Mouse (Mus musculus) liver, postnatal 0 days (tissue): ENCODE measurements around the gene Pin1.

Experiments
- CTCF ChIP-seq: sonication (generic); IDR thresholded peaks from 2 replicates; pipeline ENCODE4 v1.5.1; 2016; ENCODE audit warnings: antibody characterized with exemption, low read depth
- EP300 ChIP-seq: IDR thresholded peaks from 2 replicates; pipeline ENCODE4 v1.6.1; 2016; ENCODE audit warnings: antibody characterized with exemption, low read depth, mild to moderate bottlenecking

DNA sequence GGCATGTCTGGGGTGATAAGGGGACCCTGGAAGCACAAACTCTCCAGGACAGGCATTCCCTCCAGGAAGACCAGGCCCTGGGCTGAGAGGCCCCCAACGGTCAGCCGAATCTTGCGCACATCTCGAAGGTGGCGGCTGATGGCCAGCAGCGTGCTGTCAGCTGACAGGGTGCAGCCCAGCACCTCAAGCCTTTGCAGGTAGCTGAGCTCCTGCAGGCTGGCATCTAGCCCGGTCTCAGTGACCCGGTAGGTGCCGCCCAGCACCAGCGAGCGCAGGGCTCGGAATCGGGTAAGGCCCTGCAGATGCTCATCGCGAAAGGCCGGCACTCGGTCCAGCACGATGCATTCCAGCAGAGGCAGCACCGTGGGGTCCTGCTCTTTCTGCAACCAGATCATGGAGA, 13.3 kb upstream of the Pin1 start:
- TF ChIP-seq CTCF (no peak), EP300 (no peak)
